Mouse (Mus musculus) erythroblast, embryonic 14.5 days (primary cell): ENCODE data around the gene Pwp2.

Experiments used
- GATA1 ChIP-seq: IDR thresholded peaks from 2 replicates; pipeline ENCODE4 v1.6.1; 2012; ENCODE audit warnings: low read length, inconsistent platforms, mixed read lengths
- TAL1 ChIP-seq: IDR thresholded peaks from 3 replicates; pipeline ENCODE4 v1.6.1; 2012; ENCODE audit warnings: low read length, inconsistent platforms, mixed read lengths

- TF ChIP-seq TAL1 (no peak), GATA1 (no peak)
These were observed 49.8 kb downstream of the Pwp2 start for GRCm38 (mm10) chr10:78134975-78135798.
